Mouse (Mus musculus) heart, embryonic 16.5 days (tissue): ENCODE data around the gene Plekha5. TPM values are rescaled to one million over a fixed set of nuclear protein-coding genes. Genes with fewer than 3 reads are reported as not detected.

Source experiments
- ATAC-seq: fragments of 200-750 bp; cut with Nextera tagmentation; replicated peaks from 2 replicates; pipeline ENCODE4 v1.8.0; 2017; ENCODE audit warnings: moderate number of reproducible peaks; ENCODE audit not compliant: insufficient read depth, low FRiP score; ENCODE audit errors: extremely low read depth
- H3K27ac ChIP-seq: fragments of 300-500 bp; sonication (generic); 2 replicates; pipeline ENCODE4 v1.5.1; 2014; ENCODE audit warnings: mild to moderate bottlenecking, low read length, control low read depth, moderate library complexity
- H3K27me3 ChIP-seq: fragments of 300-500 bp; sonication (generic); 2 replicates; pipeline ENCODE4 v1.6.1; 2014; ENCODE audit warnings: low read length, mixed read lengths; ENCODE audit not compliant: control insufficient read depth, insufficient read depth
- H3K36me3 ChIP-seq: fragments of 300-500 bp; sonication (generic); 2 replicates; pipeline ENCODE4 v1.6.1; 2014; ENCODE audit not compliant: control insufficient read depth, insufficient read depth
- H3K4me1 ChIP-seq: fragments of 300-500 bp; sonication (generic); 2 replicates; pipeline ENCODE4 v1.6.1; 2014; ENCODE audit warnings: low read length, mixed read lengths; ENCODE audit not compliant: control insufficient read depth, insufficient read depth
- H3K4me2 ChIP-seq: fragments of 300-500 bp; sonication (generic); 2 replicates; pipeline ENCODE4 v1.6.1; 2014; ENCODE audit warnings: low read depth, mild to moderate bottlenecking, control low read depth, low read length
- H3K4me3 ChIP-seq: fragments of 300-500 bp; sonication (generic); 2 replicates; pipeline ENCODE4 v1.5.1; 2014; ENCODE audit warnings: mild to moderate bottlenecking, control low read depth, low read length
- H3K9ac ChIP-seq: fragments of 300-500 bp; sonication (generic); 2 replicates; pipeline ENCODE4 v1.6.1; 2014; ENCODE audit warnings: low read length, control low read depth
- H3K9me3 ChIP-seq: fragments of 300-500 bp; sonication (generic); replicated peaks from 2 replicates; pipeline ENCODE4 v1.6.1; 2016; ENCODE audit warnings: low read length; ENCODE audit not compliant: control insufficient read depth
- WGBS: fragments of 180-500 bp; shearing (Covaris S2); extraction: QIAGEN DNeasy Blood & Tissue Kit; methylation state at CpG from one replicate; pipeline ENCODE4 v1.1.7; 2014; 5-methylcytosine and 5-hydroxymethylcytosine counted together
- polyA plus RNA-seq: library from polyadenylated mRNA; unstranded; fragments of >200 nt; fragmentation: Nextera tagmentation; extraction: Ambion mirVana; gene quantifications from 2 replicates; pipeline ENCODE4 v1.2.1, GENCODE M21; 2015

Gene Plekha5
- polyA plus RNA-seq, 1 experiment from 2014 or later: 27.8 TPM

DNA sequence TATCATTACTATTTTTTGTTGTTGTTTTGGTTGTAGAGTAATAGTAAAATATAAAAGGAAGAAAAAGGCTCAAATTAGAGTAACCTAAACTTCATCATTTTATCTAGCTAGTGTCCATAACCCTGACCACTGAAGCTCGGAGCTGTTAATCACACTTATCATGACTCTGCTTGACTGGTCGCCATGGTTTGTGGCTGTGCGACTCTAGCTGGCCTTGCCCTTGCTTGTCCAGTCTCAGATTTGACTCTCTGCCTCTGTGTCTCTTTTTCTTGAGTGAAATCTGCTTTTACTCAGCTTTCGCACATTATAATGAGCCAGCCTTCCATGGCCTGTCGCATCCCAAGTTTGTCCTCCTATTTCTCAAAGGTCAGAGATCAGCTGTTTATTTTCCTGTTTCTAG lies 26.8 kb downstream of the Plekha5 start:
- no peaks in the 10 kb centered on the region; the same call in 1 of the 2 replicates for H3K36me3 ChIP-seq
- 72% methylated on average over 5 of the region's 5 CpGs for WGBS
- peaks cover 5% of the 10 kb centered on the region; the same call in 1 of the 2 replicates for H3K9me3 ChIP-seq
- no peak overlapping the region for H3K9ac ChIP-seq
- no peak overlapping the region for H3K4me3 ChIP-seq
- no peaks in the 10 kb centered on the region for H3K27me3 ChIP-seq
- H3K4me1 ChIP-seq: peaks cover 2% of the 10 kb centered on the region; the same call in 1 of the 2 replicates
- H3K4me2 ChIP-seq: no peak overlapping the region
- H3K27ac ChIP-seq: no peak overlapping the region
- no peak for ATAC-seq

- ATAC-seq: no peak
- Histone ChIP-seq H3K9ac (no peak overlapping the region), H3K4me2 (no peak overlapping the region), H3K4me1 (peaks cover 2% of the 10 kb centered on the region; the same call in 1 of the 2 replicates), H3K4me3 (no peak overlapping the region), H3K27me3 (no peaks in the 10 kb centered on the region), H3K36me3 (no peaks in the 10 kb centered on the region; the same call in 1 of the 2 replicates), H3K9me3 (peaks cover 5% of the 10 kb centered on the region; the same call in 1 of the 2 replicates), H3K27ac (no peak overlapping the region)
- 96% methylated on average over 8 of the region's 8 CpGs for WGBS
Measured at GRCm38 (mm10) chr6:140452736-140453135, 28.9 kb downstream of the Plekha5 start.

DNA sequence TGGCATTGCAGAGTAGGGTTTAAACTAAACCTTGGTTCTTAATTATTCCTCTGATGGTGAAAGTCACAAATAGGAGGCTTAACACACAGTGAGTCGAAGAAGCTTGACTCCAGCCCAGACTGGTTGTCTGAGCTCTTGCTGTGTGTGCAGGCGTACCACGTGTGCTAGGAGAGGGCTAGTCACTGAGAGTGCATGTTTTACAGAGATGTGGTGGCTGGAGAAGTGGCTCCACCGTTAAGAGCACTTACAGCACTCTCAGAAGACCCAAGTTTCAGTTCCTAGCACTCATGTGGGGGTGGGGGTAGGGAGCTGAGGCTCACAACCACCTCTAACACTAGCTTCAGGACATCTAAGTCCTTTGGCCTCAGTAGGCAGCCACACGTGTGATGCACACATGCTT lies 29.6 kb downstream of the Plekha5 start:
- Histone ChIP-seq H3K9ac (no peak overlapping the region), H3K4me3 (no peak overlapping the region), H3K4me2 (no peak overlapping the region), H3K9me3 (peaks cover 5% of the 10 kb centered on the region; the same call in 1 of the 2 replicates), H3K36me3 (no peaks in the 10 kb centered on the region; the same call in 1 of the 2 replicates), H3K27ac (no peak overlapping the region), H3K27me3 (no peaks in the 10 kb centered on the region), H3K4me1 (peaks cover 2% of the 10 kb centered on the region; the same call in 1 of the 2 replicates)
- ATAC-seq: no peak
- WGBS: 86% methylated on average over 5 of the region's 5 CpGs

GRCm38 (mm10) chr6:140454388-140454787 lies 30.5 kb downstream of the Plekha5 start:
- Histone ChIP-seq H3K9me3 (peaks cover 5% of the 10 kb centered on the region; the same call in 1 of the 2 replicates), H3K36me3 (no peaks in the 10 kb centered on the region; the same call in 1 of the 2 replicates), H3K9ac (no peak overlapping the region), H3K4me3 (no peak overlapping the region), H3K4me2 (no peak overlapping the region), H3K27me3 (no peaks in the 10 kb centered on the region), H3K4me1 (peaks cover 2% of the 10 kb centered on the region; the same call in 1 of the 2 replicates), H3K27ac (no peak overlapping the region)
- no peak for ATAC-seq
- 95% methylated on average over 3 of the region's 3 CpGs for WGBS

- Histone ChIP-seq H3K4me2 (no peak overlapping the region), H3K27me3 (no peaks in the 10 kb centered on the region), H3K4me3 (no peak overlapping the region), H3K9ac (no peak overlapping the region), H3K9me3 (peaks cover 5% of the 10 kb centered on the region; the same call in 1 of the 2 replicates), H3K27ac (no peak overlapping the region), H3K36me3 (no peaks in the 10 kb centered on the region; the same call in 1 of the 2 replicates), H3K4me1 (peaks cover 2% of the 10 kb centered on the region; the same call in 1 of the 2 replicates)
- no peak for ATAC-seq
- WGBS: 46% methylated on average over 3 of the region's 3 CpGs
Measured at GRCm38 (mm10) chr6:140455851-140456250, 32.0 kb downstream of the Plekha5 start.

DNA sequence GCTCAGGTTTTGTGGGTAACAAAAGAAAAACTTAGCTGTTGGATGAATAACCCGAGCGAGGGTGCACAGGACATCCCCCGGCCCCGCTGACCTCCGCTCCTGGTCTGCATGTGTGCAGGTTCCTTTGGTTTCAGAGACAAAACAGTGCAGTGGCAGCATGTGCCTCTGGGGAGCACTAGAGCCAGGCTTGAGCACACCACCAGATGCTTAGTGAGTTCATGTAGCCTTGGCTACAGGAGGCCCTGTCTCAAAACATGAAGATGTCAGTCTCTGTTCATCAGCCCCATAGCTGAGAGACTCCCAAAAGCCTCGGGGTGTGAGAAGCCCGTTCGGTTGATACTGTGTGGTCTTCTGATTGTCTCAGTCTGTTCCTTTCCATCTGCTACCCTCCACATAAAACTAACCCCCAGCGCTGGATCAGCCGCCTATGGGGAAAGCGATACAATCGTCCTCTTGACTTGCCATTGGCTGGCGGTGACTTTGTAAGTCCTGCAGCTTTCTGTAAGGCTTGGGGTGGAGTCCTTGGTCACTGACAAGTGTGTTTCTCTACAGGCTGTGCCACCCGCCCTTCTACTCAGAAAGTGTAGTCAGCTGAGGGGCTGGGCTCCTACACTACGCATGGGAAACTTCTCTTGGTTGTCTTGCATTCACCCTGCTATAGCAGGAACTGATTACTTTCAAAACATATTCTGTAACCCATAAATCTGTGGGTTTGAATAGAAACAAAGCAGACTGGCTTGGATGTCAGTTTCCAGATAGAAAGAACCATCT lies 32.7 kb downstream of the Plekha5 start:
- H3K27ac ChIP-seq: no peak overlapping the region
- no peak overlapping the region for H3K4me3 ChIP-seq
- H3K36me3 ChIP-seq: no peaks in the 10 kb centered on the region; the same call in 1 of the 2 replicates
- no peaks in the 10 kb centered on the region for H3K27me3 ChIP-seq
- 89% methylated on average over 15 of the region's 15 CpGs for WGBS
- ATAC-seq: no peak
- no peak overlapping the region for H3K4me2 ChIP-seq
- peaks cover 2% of the 10 kb centered on the region; the same call in 1 of the 2 replicates for H3K4me1 ChIP-seq
- no peak overlapping the region for H3K9ac ChIP-seq
- peaks cover 5% of the 10 kb centered on the region; the same call in 1 of the 2 replicates for H3K9me3 ChIP-seq

- H3K9ac ChIP-seq: no peak overlapping the region
- no peak for ATAC-seq
- no peaks in the 10 kb centered on the region for H3K27me3 ChIP-seq
- no peak overlapping the region for H3K4me3 ChIP-seq
- no peak overlapping the region for H3K4me2 ChIP-seq
- no peaks in the 10 kb centered on the region for H3K4me1 ChIP-seq
- H3K27ac ChIP-seq: no peak overlapping the region
- WGBS: 88% methylated on average over 7 of the region's 7 CpGs
- H3K9me3 ChIP-seq: no peaks in the 10 kb centered on the region
- H3K36me3 ChIP-seq: no peaks in the 10 kb centered on the region
Measured at GRCm38 (mm10) chr6:140460398-140460797, 36.5 kb downstream of the Plekha5 start.

DNA sequence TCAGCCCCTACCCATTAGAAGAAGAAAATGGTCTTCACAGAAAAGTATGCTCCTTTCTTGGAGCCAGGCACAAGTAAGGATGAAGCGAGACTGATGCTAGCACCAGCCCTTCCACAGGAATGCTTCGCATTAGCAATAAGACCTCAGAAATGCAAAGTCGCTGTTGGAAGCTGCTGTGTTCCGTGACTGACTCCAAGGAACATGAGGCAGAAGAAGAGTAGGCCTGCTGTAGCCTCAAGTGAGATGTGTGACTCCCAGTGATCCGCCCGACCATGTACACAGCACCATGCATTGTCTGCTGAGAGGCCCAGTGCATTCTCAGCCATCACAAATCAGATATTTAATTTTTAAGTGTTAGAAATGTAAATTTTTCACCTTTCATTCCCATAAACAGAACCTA lies 41.0 kb downstream of the Plekha5 start:
- H3K9ac ChIP-seq: no peak overlapping the region
- H3K4me3 ChIP-seq: no peak overlapping the region
- H3K4me2 ChIP-seq: no peak overlapping the region
- no peaks in the 10 kb centered on the region for H3K36me3 ChIP-seq
- H3K27me3 ChIP-seq: no peaks in the 10 kb centered on the region
- 94% methylated on average over 6 of the region's 6 CpGs for WGBS
- no peaks in the 10 kb centered on the region for H3K4me1 ChIP-seq
- ATAC-seq: no peak
- H3K27ac ChIP-seq: no peak overlapping the region
- H3K9me3 ChIP-seq: no peaks in the 10 kb centered on the region

GRCm38 (mm10) chr6:140465946-140466646 lies 42.2 kb downstream of the Plekha5 start:
- no peak overlapping the region for H3K27ac ChIP-seq
- no peak for ATAC-seq
- WGBS: 82% methylated on average over 9 of the region's 9 CpGs
- H3K9me3 ChIP-seq: no peaks in the 10 kb centered on the region
- no peaks in the 10 kb centered on the region for H3K27me3 ChIP-seq
- no peaks in the 10 kb centered on the region for H3K4me1 ChIP-seq
- no peak overlapping the region for H3K4me3 ChIP-seq
- no peak overlapping the region for H3K4me2 ChIP-seq
- no peaks in the 10 kb centered on the region for H3K36me3 ChIP-seq
- H3K9ac ChIP-seq: no peak overlapping the region
